Mouse (Mus musculus) regulatory T cell (primary cell): Measurements from ENCODE around the gene Sgcg.

Experiments used
- in situ Hi-C: fragments of 300-600 bp; cut with MboI, MseI; formaldehyde crosslinking; loops from one replicate; pipeline ENCODE4 v1.15.1; 2025; ENCODE audit warnings: high pct_unique_total_duplicates

The Sgcg gene

DNA sequence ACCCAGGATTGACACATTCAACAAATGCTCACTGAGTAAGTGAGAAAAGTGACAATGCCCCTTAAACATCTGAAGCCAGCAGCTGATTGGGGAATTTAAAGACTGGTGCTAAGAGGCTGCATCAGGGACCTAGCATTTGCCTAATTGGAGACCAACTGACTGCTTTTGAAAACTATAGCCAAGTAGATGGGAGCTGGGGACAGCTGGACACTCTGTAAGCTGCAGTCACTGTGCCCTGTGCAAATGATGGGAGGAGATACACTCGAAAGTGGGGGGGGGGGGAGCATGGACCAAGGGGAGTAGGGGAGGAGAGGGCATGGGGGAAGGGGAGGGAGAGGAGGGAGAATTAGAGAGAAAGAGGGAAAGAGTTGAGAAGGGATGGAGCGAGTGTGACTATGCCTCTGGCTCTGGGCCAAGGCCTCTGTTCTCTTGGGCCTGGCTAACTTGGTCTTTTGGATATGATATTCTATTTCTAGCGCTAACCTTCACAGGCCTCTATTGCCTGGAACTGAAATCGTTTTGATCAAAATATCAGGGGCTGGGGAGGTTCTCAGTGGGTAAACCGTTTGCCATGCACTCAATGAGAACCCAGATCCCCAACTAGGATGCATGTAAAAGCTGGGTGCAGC, 22.3 kb downstream of the Sgcg start:
- in situ Hi-C loops = loop anchor here (5.0 kb wide), 1 partner anchor 51 kb away; no protein-coding TSS in a partner anchor

DNA sequence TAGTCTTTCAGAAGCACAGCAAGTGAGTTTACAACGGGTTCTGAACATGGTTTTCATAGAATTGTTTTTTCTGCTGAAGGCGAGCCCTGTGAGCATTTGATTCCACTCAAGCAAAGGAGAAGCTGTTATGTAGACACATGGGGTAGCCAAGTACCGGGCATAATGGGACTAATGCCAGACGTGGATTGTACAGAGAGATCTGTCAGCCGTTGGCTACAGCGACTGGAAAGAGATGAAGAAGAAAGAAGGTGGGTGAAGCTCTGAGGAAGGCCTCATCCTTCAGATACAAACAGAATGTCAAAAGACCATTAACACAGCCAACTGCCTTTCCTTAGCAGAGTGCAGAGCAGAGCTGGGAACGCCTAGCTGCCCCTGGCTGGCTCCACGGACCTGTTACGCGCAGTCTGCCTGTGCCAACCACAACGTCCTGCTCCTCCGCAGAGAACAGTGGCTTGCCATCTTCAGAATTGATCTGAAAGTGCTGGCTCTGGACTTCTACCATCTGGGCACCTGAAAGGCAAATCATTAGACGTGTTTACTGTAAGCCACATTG, 26.2 kb downstream of the Sgcg start:
- in situ Hi-C loops = no loop called here

DNA sequence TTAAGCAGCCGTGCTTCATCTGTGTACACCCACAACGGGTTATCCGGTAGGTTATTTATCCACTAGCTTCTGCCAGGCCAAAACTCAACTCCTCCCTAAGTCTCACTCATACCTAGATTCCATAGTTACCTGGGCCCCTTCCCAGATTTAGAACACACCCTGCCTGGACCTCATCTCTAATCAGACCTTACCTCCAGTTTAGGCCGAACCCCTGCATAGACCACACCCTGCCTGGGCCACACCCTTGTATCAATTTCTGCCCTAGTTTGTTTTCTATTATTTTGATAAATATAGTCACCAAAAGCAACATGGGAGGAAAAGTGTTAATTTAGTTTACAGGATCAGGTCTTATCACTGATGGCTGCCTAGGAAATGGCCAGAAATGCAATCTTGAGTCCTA, 28.1 kb downstream of the Sgcg start:
- in situ Hi-C loops = no loop called here

DNA sequence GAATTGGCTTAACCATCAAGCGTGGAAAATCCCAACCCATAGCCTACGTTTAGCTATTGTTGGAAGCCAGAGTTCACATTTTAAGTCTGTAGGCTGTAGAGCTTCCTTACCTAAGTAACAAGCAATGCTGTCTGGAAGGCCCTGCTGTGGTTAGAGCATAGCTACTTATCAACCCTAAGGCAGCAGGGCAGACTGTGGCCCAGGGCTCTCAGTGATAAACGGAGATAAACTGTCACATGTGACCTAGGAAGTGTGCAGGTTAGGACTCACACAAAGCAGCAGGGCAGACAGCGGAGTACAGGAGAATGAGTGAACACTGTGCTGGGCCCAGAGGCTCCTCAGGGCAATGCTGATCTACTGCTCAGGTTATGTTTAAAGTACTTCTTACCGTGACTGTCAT, 28.5 kb downstream of the Sgcg start:
- in situ Hi-C loops = no loop called here

DNA sequence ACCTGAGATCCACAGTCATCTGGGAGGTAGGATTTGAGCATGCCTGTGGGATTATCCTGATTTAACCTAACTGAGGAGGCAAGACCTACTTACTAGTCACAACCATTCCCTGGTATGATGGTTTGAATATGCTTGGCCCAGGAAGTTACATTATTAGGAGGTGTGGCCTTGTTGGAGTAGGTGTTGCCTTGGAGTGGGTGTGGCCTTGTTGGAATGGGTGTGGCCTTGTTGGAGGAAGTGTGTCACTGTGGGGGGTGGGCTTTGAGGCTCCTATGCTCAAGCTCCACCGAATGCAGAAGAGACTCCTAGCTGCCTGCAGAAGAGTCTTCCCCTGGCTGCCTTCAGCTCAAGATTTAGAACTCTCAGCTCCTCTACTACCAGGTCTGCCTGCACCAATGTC, 32.1 kb downstream of the Sgcg start:
- in situ Hi-C loops = no loop called here

DNA sequence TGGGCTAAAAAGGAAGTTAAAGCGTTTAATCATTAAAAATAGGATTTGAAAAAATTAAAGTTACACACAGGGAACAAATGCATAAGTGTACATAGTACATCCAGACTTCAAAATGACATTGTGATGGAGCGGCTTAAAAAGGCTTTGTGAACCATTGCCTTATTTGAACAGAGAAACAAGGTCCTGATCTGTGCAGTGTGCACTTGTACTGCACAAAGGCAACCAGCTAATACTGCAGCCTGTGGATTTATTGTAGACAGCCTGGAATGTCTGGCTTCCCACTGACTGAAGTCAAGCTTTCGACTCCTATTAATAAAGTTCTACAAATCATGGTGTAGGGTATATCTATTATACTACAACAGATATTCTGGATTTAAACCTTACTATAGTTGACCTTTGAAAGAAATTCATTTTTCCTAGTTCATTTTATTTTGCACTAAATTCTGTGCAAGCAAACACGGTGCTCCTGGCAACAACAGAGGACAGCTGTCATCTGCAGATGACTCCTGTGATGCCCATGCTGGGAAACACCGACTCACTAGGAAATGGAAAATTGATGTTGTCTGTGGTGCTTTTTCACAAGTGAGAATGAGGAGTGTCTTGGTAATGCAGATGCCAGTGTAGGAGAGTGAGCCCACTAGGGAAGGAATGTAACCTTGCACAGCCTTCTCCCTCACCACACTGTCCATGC, 33.8 kb downstream of the Sgcg start:
- in situ Hi-C loops = no loop called here

DNA sequence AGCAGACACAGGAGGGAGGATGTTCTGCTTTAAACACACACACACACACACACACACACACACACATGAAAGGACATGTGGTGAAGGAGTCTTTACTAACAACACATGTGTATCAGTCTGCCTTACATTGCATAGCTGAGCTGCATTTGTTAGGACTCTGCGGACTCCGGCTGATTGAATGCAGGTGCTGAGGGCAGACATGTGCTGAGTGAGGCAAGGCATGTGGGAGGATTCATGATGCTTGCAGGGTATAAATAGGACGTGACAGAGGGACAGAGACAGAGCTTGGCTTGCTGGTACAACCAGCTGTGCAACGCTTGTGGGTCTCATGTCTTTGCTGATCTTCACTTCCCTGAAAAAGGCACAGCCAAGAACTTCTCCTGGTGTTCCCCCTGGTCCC, 34.5 kb downstream of the Sgcg start:
- in situ Hi-C loops = no loop called here

DNA sequence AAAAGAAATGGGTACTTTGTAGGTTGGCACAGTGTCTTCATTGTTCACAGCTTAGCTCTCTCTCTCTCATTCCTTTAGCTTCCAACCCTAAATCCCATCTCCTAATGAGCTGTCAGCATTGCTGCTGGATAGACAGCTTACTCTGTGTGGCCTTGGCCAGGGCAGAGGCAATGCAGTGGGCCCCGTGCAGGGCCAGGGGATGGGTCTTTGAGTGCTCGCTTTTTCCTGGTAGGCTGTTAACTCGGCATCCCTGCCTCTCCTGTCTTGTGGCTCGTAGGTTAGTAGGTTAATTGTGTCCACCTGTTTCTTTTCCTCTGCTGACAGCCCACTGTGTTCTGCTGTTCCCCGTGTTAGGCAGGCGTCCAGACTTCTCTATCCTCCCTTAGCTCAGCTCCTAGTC, 35.8 kb downstream of the Sgcg start:
- in situ Hi-C loops = no loop called here

DNA sequence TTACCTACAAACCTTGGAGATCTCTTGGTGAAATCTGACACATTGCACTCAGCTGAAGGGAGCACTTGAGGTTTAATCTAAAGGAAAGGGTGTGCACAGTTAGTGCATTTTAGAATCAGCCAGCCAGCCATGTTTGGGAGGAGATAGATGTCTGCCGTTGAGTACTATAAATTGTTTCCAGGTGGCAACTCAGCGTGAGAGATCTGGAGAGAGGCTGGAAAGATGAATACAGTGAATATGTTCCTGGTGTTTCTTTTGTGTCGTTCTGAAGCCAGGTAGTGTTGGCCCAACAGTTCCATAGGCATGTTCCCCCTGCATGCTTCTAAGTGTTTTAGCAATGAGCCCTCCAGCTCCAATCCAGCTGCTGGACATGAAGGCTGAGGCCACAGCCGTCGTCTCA, 37.1 kb downstream of the Sgcg start:
- in situ Hi-C loops = no loop called here

DNA sequence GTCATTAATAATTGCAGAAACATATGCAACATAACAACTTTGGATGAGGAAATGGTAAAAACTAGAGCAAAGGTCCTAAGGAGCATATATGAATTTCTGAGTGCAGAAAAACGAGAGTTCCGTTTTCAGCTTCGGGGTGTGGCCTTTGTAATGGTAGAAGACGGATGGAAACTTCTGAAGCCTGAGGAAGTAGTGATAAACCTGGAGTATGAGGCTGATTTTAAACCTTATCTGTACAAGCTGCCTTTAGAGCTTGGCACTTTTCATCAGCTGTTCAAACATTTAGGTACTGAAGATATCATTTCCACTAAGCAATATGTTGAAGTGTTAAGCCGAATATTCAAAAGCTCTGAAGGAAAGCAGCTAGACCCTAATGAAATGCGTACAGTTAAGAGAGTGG, 46.5 kb downstream of the Sgcg start:
- in situ Hi-C loops = no loop called here

DNA sequence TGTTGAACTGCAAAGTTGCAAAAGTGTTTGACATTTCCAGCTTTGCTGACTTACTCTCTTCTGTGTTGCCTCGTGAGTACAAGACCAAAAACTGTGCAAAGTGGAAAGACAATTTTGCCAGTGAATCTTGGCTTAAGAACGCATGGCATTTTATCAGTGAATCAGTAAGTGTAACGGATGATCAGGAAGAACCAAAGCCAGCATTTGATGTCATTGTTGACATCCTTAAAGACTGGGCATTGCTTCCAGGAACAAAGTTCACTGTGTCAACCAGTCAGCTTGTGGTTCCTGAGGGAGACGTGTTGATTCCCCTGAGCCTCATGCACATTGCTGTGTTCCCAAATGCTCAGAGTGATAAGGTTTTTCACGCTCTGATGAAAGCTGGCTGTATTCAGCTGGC, 48.2 kb downstream of the Sgcg start:
- in situ Hi-C loops = no loop called here

DNA sequence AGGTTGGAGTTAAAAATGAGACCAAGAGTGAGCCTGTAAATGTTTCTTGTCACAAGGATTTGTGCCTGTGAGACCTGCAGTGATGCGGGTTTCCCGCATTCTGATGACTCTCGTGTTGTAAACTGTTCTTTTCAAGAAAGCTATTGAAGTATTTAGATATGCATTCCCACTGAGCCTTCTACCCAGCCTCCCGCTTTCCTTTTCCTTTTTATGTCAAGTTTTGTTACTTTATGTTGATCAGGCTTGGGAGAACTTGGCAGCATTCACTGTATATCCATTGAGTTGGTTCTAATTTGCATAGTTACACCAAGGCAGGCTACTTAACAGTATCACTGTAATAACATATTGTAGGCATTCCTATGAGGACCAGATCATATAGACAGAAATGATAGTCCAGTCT, 63.9 kb downstream of the Sgcg start:
- in situ Hi-C loops = no loop called here

DNA sequence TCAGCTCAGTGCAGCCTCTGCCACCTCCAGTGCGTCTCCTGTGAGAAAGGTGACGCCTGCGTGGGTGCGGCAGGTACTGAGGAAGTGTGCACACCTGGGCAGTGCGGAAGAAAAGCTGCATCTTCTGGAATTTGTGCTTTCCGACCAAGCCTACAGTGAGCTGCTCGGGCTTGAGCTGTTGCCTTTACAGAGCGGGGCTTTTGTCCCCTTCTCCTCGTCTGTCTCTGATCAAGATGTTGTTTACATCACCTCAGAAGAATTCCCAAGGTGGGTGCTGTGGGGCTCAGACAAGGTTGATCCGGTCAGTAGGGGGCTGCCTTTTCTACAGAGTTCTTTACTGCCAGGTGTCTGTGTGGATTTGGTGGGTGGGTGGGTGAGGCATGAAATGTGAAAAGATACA, 66.0 kb downstream of the Sgcg start:
- in situ Hi-C loops = no loop called here

DNA sequence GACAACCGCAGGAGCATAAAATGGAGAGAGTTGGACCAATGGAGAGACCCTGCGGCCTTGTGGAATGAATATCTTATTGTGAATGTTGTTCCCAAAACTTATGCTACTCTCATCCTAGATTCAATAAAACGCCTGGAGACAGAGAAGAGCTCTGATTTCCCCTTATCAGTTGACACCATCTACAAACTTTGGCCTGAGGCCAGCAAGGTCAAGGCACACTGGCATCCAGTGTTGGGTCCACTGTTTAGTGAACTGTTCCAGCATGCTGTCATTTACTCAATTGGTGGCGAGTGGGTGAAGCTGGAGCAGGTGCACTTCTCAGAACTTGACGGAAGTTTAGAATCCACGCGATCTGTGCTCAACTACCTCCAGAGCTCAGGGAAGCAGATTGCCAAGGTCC, 66.4 kb downstream of the Sgcg start:
- in situ Hi-C loops = no loop called here

DNA sequence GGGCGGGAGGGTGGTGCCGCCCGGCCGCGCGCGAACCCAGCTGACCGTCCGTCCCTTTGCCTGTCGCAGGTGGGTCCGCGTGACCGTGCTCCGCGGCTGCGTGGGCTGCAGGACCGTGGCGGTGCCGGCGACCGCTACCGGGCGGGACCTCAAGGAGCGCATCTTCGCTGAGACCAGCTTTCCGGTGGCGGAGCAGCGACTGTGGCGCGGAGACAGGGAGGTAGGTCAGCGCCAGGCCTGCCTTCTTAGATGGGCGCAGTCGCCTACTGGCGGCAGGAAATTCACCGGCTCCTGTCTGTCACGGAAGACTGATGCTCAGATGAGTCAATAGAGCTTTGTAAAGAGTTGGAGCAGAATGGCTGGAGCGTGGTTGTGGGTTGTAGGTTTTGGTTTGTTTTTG, 85.1 kb downstream of the Sgcg start:
- in situ Hi-C loops = no loop called here

DNA sequence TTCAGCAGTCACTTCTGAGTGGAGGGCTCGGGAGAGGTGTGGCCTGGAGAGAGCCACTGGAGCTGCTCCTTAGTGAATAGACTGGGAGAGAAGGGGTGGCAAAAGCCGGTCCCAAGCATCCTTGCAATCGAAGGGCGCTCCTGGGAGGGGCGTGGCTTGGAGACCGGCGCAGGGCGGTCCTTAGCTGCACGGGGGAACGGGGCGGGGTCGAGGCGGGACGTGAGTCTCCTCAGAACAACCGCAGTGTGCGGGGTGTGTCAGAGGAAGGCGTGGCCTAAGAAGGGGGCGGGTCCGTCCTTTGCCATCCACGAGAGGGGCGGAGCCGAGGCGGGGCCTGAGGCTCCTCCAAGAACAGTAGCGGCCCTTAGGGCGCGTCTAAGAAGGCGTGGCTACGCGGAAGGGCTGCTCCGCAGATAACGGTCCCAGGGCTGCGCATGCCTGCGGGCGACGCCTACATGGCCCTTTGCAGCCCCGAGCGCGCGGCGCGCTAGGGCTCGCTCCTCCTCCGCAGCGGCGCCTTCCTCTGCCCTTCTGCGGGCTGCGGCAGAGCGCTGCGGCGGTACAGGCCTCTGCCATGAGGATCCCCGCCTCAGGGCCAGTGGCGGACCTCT, 85.6 kb downstream of the Sgcg start:
- in situ Hi-C loops = no loop called here

DNA sequence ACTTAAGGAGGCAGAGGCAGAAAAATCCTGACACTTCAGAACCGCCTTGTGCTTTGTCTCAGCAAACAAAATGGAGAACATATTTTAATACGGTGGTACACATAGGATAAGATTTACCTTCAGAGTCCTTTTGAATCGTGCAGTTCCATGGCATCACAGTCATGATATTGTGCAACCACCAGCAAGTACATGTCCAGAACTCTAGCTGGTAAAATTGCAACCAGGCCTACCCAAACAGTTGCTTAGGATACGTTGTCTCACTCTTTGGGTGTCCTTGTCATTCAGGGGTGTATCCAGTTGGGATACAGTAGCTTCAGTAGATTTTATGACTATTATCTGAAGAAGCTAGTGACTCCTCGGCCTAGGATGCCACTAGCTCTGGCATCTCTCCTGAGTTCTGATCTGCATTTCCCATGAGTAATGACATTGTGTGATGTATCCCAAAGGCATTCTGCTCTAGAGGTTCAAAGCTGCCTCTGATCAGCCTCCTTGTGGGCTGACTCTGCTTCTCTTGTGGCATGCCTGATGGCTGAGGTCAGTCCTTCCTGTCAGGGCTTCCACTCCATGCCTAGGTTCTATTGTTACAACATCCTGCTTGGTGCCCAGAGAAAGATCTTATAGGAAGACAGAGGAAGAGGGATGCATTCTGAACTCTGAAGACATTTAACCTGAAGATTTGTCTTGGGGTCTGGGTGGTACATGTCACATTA, 86.9 kb downstream of the Sgcg start:
- in situ Hi-C loops = no loop called here
